Mouse (Mus musculus) embryonic facial prominence, embryonic 12.5 days (tissue): ENCODE measurements around the gene Parp1. TPM values are rescaled to one million over a fixed set of nuclear protein-coding genes. Genes with fewer than 3 reads are reported as not detected.

Experiments used
- ATAC-seq: fragments of 200-750 bp; cut with Nextera tagmentation; 2 replicates; pipeline ENCODE4 v1.8.0; 2017; ENCODE audit not compliant: insufficient number of reproducible peaks, insufficient read depth, low FRiP score, low TSS enrichment
- H3K27ac ChIP-seq: fragments of 300-500 bp; sonication (generic); 2 replicates; pipeline ENCODE4 v1.5.1; 2016; ENCODE audit warnings: mild to moderate bottlenecking
- H3K27me3 ChIP-seq: fragments of 300-500 bp; sonication (generic); 2 replicates; pipeline ENCODE4 v1.6.1; 2016; ENCODE audit warnings: mild to moderate bottlenecking, moderate library complexity
- H3K36me3 ChIP-seq: fragments of 300-500 bp; sonication (generic); 2 replicates; pipeline ENCODE4 v1.6.1; 2016; ENCODE audit warnings: mild to moderate bottlenecking
- H3K4me1 ChIP-seq: fragments of 300-500 bp; sonication (generic); 2 replicates; pipeline ENCODE4 v1.6.1; 2016
- H3K4me2 ChIP-seq: fragments of 300-500 bp; sonication (generic); replicated peaks from 2 replicates; pipeline ENCODE4 v1.6.1; 2016; ENCODE audit warnings: mild to moderate bottlenecking, moderate library complexity
- H3K4me3 ChIP-seq: fragments of 300-500 bp; sonication (generic); 2 replicates; pipeline ENCODE4 v1.5.1; 2016; ENCODE audit warnings: mild to moderate bottlenecking
- H3K9ac ChIP-seq: fragments of 300-500 bp; sonication (generic); 2 replicates; pipeline ENCODE4 v1.6.1; 2016; ENCODE audit warnings: mild to moderate bottlenecking, moderate library complexity
- H3K9me3 ChIP-seq: fragments of 300-500 bp; sonication (generic); 2 replicates; pipeline ENCODE4 v1.6.1; 2016; ENCODE audit warnings: mild to moderate bottlenecking, moderate library complexity
- WGBS: fragments of 180-500 bp; shearing (Covaris S2); methylation state at CpG from one replicate; pipeline ENCODE4 v1.1.7; 2016; 5-methylcytosine and 5-hydroxymethylcytosine counted together
- polyA plus RNA-seq: library from polyadenylated mRNA; unstranded; fragments of >200 nt; fragmentation: Nextera tagmentation; extraction: Ambion mirVana; gene quantifications from 2 replicates; pipeline ENCODE4 v1.2.1, GENCODE M21; 2016

Parp1 gene
- polyA plus RNA-seq, 1 experiment from 2014 or later = 177 TPM

GRCm38 (mm10) chr1:180542712-180543371 is 25.9 kb upstream of the Parp1 start:
- Histone ChIP-seq H3K9me3 (no peaks in the 10 kb centered on the region), H3K36me3 (no peaks in the 10 kb centered on the region), H3K27ac (no peak overlapping the region), H3K4me1 (peaks cover 8% of the 10 kb centered on the region), H3K27me3 (peaks cover 9% of the 10 kb centered on the region; the same call in 1 of the 2 replicates), H3K4me2 (no peak overlapping the region), H3K9ac (no peak overlapping the region), H3K4me3 (no peak overlapping the region)
- WGBS = 84% methylated on average over 3 of the region's 3 CpGs
- no peak for ATAC-seq

GRCm38 (mm10) chr1:180545918-180546545 is 22.7 kb upstream of the Parp1 start:
- WGBS = 67% methylated on average over 4 of the region's 4 CpGs
- Histone ChIP-seq H3K36me3 (no peaks in the 10 kb centered on the region), H3K4me2 (no peak overlapping the region), H3K4me1 (peaks cover 22% of the 10 kb centered on the region), H3K27me3 (peaks cover 32% of the 10 kb centered on the region), H3K27ac (no peak overlapping the region), H3K9me3 (no peaks in the 10 kb centered on the region), H3K9ac (no peak overlapping the region), H3K4me3 (no peak overlapping the region)
- no peak for ATAC-seq

- H3K4me3 ChIP-seq = no peak overlapping the region
- H3K27ac ChIP-seq = no peak overlapping the region
- no peaks in the 10 kb centered on the region for H3K36me3 ChIP-seq
- no peak for ATAC-seq
- no peak overlapping the region for H3K9ac ChIP-seq
- peaks cover 16% of the 10 kb centered on the region for H3K4me1 ChIP-seq
- H3K4me2 ChIP-seq = peak overlapping the region; percentile 50
- no peaks in the 10 kb centered on the region for H3K9me3 ChIP-seq
- 47% methylated on average over 13 of the region's 13 CpGs for WGBS
- peaks cover 32% of the 10 kb centered on the region for H3K27me3 ChIP-seq
Observed at GRCm38 (mm10) chr1:180546798-180547750, 21.6 kb upstream of the Parp1 start.

GRCm38 (mm10) chr1:180547751-180548669 is 20.7 kb upstream of the Parp1 start:
- Histone ChIP-seq H3K36me3 (no peaks in the 10 kb centered on the region), H3K27ac (no peak overlapping the region), H3K27me3 (peaks cover 32% of the 10 kb centered on the region), H3K4me1 (peaks cover 16% of the 10 kb centered on the region), H3K4me3 (peak overlapping the region; percentile 17; the same call in 1 of the 2 replicates), H3K9ac (peak overlapping the region; percentile 27; the same call in 1 of the 2 replicates), H3K9me3 (no peaks in the 10 kb centered on the region), H3K4me2 (peak overlapping the region; percentile 50)
- WGBS = 3% methylated on average over 15 of the region's 16 CpGs
- ATAC-seq = no peak; the same call in 1 of the 2 replicates

- Histone ChIP-seq H3K4me2 (no peak overlapping the region), H3K9me3 (no peaks in the 10 kb centered on the region)
- WGBS = 73% methylated on average over 7 of the region's 7 CpGs
Observed at GRCm38 (mm10) chr1:180549539-180550308, 19.0 kb upstream of the Parp1 start.

GRCm38 (mm10) chr1:180550770-180551169 is 18.0 kb upstream of the Parp1 start:
- WGBS = 13% methylated on average over 5 of the region's 5 CpGs
- H3K9ac ChIP-seq = no peak overlapping the region
- ATAC-seq = no peak
- H3K36me3 ChIP-seq = no peaks in the 10 kb centered on the region
- H3K4me3 ChIP-seq = no peak overlapping the region
- no peak overlapping the region for H3K27ac ChIP-seq
- H3K4me1 ChIP-seq = peaks cover 16% of the 10 kb centered on the region
- H3K27me3 ChIP-seq = peaks cover 32% of the 10 kb centered on the region
- H3K9me3 ChIP-seq = no peaks in the 10 kb centered on the region
- H3K4me2 ChIP-seq = no peak overlapping the region

More at GRCm38 (mm10) chr1:180549539-180550308, 19.0 kb upstream of the Parp1 start:
- Histone ChIP-seq H3K4me3 (no peak overlapping the region), H3K9ac (no peak overlapping the region), H3K27ac (no peak overlapping the region), H3K36me3 (no peaks in the 10 kb centered on the region), H3K27me3 (peaks cover 32% of the 10 kb centered on the region), H3K4me1 (peaks cover 16% of the 10 kb centered on the region)
- ATAC-seq = no peak

- no peaks in the 10 kb centered on the region for H3K4me1 ChIP-seq
- no peak for ATAC-seq
- no peak overlapping the region for H3K27ac ChIP-seq
- 88% methylated on average over 5 of the region's 5 CpGs for WGBS
- H3K9ac ChIP-seq = no peak overlapping the region
- H3K36me3 ChIP-seq = no peaks in the 10 kb centered on the region
- H3K27me3 ChIP-seq = no peaks in the 10 kb centered on the region
- H3K4me3 ChIP-seq = no peak overlapping the region
- no peaks in the 10 kb centered on the region for H3K9me3 ChIP-seq
- H3K4me2 ChIP-seq = no peak overlapping the region
Observed at GRCm38 (mm10) chr1:180556899-180557298, 11.8 kb upstream of the Parp1 start.

- H3K4me3 ChIP-seq = no peak overlapping the region
- no peak overlapping the region for H3K9ac ChIP-seq
- no peaks in the 10 kb centered on the region for H3K27me3 ChIP-seq
- WGBS = 70% methylated on average over 8 of the region's 8 CpGs
- no peak overlapping the region for H3K4me2 ChIP-seq
- no peaks in the 10 kb centered on the region for H3K4me1 ChIP-seq
- H3K9me3 ChIP-seq = no peaks in the 10 kb centered on the region
- ATAC-seq = no peak
- no peak overlapping the region for H3K27ac ChIP-seq
- H3K36me3 ChIP-seq = no peaks in the 10 kb centered on the region
Observed at GRCm38 (mm10) chr1:180559454-180559853, 9.3 kb upstream of the Parp1 start.

GRCm38 (mm10) chr1:180561187-180561586 is 7.5 kb upstream of the Parp1 start:
- no peak for ATAC-seq
- no peak overlapping the region for H3K4me2 ChIP-seq
- H3K27ac ChIP-seq = no peak overlapping the region
- no peaks in the 10 kb centered on the region for H3K4me1 ChIP-seq
- no peaks in the 10 kb centered on the region for H3K9me3 ChIP-seq
- no peaks in the 10 kb centered on the region for H3K36me3 ChIP-seq
- no peak overlapping the region for H3K4me3 ChIP-seq
- 47% methylated on average over 3 of the region's 3 CpGs for WGBS
- H3K9ac ChIP-seq = no peak overlapping the region
- H3K27me3 ChIP-seq = no peaks in the 10 kb centered on the region

GRCm38 (mm10) chr1:180564885-180565284 is 3.8 kb upstream of the Parp1 start:
- Histone ChIP-seq H3K4me3 (no peak overlapping the region), H3K9ac (no peak overlapping the region), H3K27me3 (no peaks in the 10 kb centered on the region), H3K36me3 (no peaks in the 10 kb centered on the region), H3K9me3 (no peaks in the 10 kb centered on the region), H3K4me2 (no peak overlapping the region), H3K27ac (no peak overlapping the region), H3K4me1 (peaks cover 4% of the 10 kb centered on the region; the same call in 1 of the 2 replicates)
- 76% methylated on average over 5 of the region's 5 CpGs for WGBS
- ATAC-seq = no peak
